Mouse (Mus musculus) heart, adult 2 months (tissue): ENCODE data around the gene Gm4792.

ENCODE experiments used
- CTCF ChIP-seq: fragments of 200-600 bp; IDR thresholded peaks from 2 replicates; pipeline ENCODE4 v1.8.1; 2022; ENCODE audit warnings: antibody characterized with exemption, mild to moderate bottlenecking, moderate library complexity
- EP300 ChIP-seq: fragments of 200-500 bp; IDR thresholded peaks from 2 replicates; pipeline ENCODE4 v1.6.1; 2011; ENCODE audit warnings: low read depth, low read length, control low read depth; ENCODE audit not compliant: insufficient read depth
- POLR2A ChIP-seq: fragments of 200-500 bp; IDR thresholded peaks from 2 replicates; pipeline ENCODE4 v1.6.1; 2011; ENCODE audit warnings: mild to moderate bottlenecking, low read depth, low read length, control low read depth; ENCODE audit not compliant: insufficient read depth

- TF ChIP-seq CTCF (no peak), EP300 (no peak), POLR2A (no peak)
These were observed 34.8 kb upstream of the Gm4792 start for GRCm38 (mm10) chr10:94333328-94333727.
